In genomic region chr17:12205694-12206075, GRCm38 (mm10) we compare ENCODE assay signal across 9 mouse cellular contexts.
A peak's percentile ranks its signal among the peaks of the same experiment; 100 is the strongest.
DNase-seq lines count a peak whose midpoint lies in the region; ATAC-seq and TF ChIP-seq lines count a peak whose summit lies in the region.
"Had no signal": no experiment of that assay in that cellular context is flagged by ENCODE, and none has a peak within 500 bp of the region (broad histone marks: within the 10 kb centered on the region; RNA-seq: fewer than 3 reads in every experiment).

No protein-coding gene starts in this region.

- TF ChIP-seq POLR2A in CH12.LX (IDR thresholded peaks at IDR 0.05; ENCODE audit: low read depth, low read length), result peak; percentile 35; the same call in 1 of the 2 replicates

- peak; percentile 84 for TF ChIP-seq EP300 in CH12.LX (IDR thresholded peaks at IDR 0.05; ENCODE audit: low read length)

- no peaks in the 10 kb centered on the region for H3K27me3 ChIP-seq in heart, embryonic 11.5 days (ENCODE audit: control insufficient read depth, insufficient read depth, low read length)
- H3K27me3 ChIP-seq in CH12.LX (replicated peaks), result no peaks in the 10 kb centered on the region
- H3K27me3 ChIP-seq in midbrain, postnatal 0 days (ENCODE audit: insufficient read depth, low read length), result no peaks in the 10 kb centered on the region
- H3K27me3 ChIP-seq: Patski had no signal

- H3K9me3 ChIP-seq in heart, embryonic 11.5 days (replicated peaks; ENCODE audit: control insufficient read depth, low read length), result no peaks in the 10 kb centered on the region
- no peaks in the 10 kb centered on the region for H3K9me3 ChIP-seq in CH12.LX (replicated peaks; ENCODE audit: low read length)
- no peaks in the 10 kb centered on the region for H3K9me3 ChIP-seq in midbrain, postnatal 0 days (ENCODE audit: low read length)

- no peak for ATAC-seq in heart, embryonic 11.5 days (replicated peaks; ENCODE audit: insufficient number of reproducible peaks, low FRiP score, low TSS enrichment)
- ATAC-seq in midbrain, postnatal 0 days (ENCODE audit: low FRiP score), result peak; percentile 5; the same call in 1 of the 2 replicates

- H3K27ac ChIP-seq in heart, embryonic 11.5 days (ENCODE audit: low read depth, low read length), result peak overlapping the region; percentile 94
- H3K27ac ChIP-seq in CH12.LX (ENCODE audit: insufficient read depth, low read depth), result peak overlapping the region; percentile 92
- H3K27ac ChIP-seq in midbrain, postnatal 0 days (ENCODE audit: low read depth, low read length), result no peak overlapping the region
- no peak overlapping the region for H3K27ac ChIP-seq in gastrocnemius, adult 2 months

- H3K4me2 ChIP-seq in heart, embryonic 11.5 days, result no peak overlapping the region; the same call in 1 of the 2 replicates
- H3K4me2 ChIP-seq in CH12.LX (ENCODE audit: insufficient read depth, low read depth, poor library complexity, severe bottlenecking), result peak overlapping the region; percentile 63
- no peak overlapping the region for H3K4me2 ChIP-seq in midbrain, postnatal 0 days (ENCODE audit: low read depth, low read length, poor library complexity, severe bottlenecking)

- no peak for DNase-seq in heart, adult 9 months (ENCODE audit: low spot score in 2 of 2)
- DNase-seq in CH12.LX (ENCODE audit: extremely low read depth), result peak; percentile 78
- peak; percentile 33 for DNase-seq in forelimb bud, embryonic 11.5 days (ENCODE audit: low read depth, low spot score)
- DNase-seq in midbrain, postnatal 0 days (ENCODE audit: low spot score), result peak; percentile 15
- no peak for DNase-seq in adrenal gland, postnatal 14 days
- no peak for DNase-seq in c-Kit-positive CD71-positive TER-119-positive erythroid progenitor cells, embryonic 14.5 days (ENCODE audit: low spot score)
- no peak for DNase-seq in gastrocnemius, adult 2 months

- H3K36me3 ChIP-seq in heart, embryonic 11.5 days (ENCODE audit: control insufficient read depth, insufficient read depth, low read length), result no peaks in the 10 kb centered on the region
- H3K36me3 ChIP-seq in CH12.LX (replicated peaks in 1 of 2; ENCODE audit: control insufficient read depth in 1 of 2, insufficient read depth in 1 of 2, low read length in 1 of 2), result peaks cover 19 to 66% of the 10 kb centered on the region in 2 experiments
- H3K36me3 ChIP-seq in midbrain, postnatal 0 days (ENCODE audit: insufficient read depth, low read length), result 0 out of 2 replicates have a peak, but pooled peaks cover 3% of the 10 kb centered on the region

- no peak overlapping the region for H3K4me3 ChIP-seq in heart, embryonic 11.5 days (ENCODE audit: low read depth, low read length)
- H3K4me3 ChIP-seq in CH12.LX (replicated peaks in 1 of 3; ENCODE audit: low read depth in 2 of 3, low read length in 2 of 3, poor library complexity in 1 of 3), result no peak overlapping the region
- H3K4me3 ChIP-seq in midbrain, postnatal 0 days (ENCODE audit: low read depth, low read length), result no peak overlapping the region
- no peak overlapping the region for H3K4me3 ChIP-seq in gastrocnemius, adult 2 months

- peaks cover 2% of the 10 kb centered on the region for H3K79me2 ChIP-seq in CH12.LX (replicated peaks; ENCODE audit: control insufficient read depth, extremely low read depth, insufficient read depth, poor library complexity, severe bottlenecking)

- intact Hi-C loops in gastrocnemius, adult 2 months (cut with DNase I), result loop anchor here (5.0 to 10.0 kb wide), 2 partner anchors 43 to 81 kb away; no protein-coding TSS in a partner anchor

- TF ChIP-seq CTCF in CH12.LX (conservative IDR thresholded peaks at IDR 0.05 in 1 of 2, IDR thresholded peaks at IDR 0.05 in 1 of 2; ENCODE audit: low read depth in 2 of 2, low read length in 2 of 2), result no peak
- TF ChIP-seq CTCF in midbrain, postnatal 0 days (IDR thresholded peaks at IDR 0.05), result no peak
- no peak for TF ChIP-seq CTCF in gastrocnemius, adult 2 months (IDR thresholded peaks at IDR 0.05)

- dilution Hi-C loops in CH12.LX (cut with MboI; ENCODE audit: extremely low pct_ligation_motif_present, extremely low pct_unique_long_range_greater_than_20kb, low sequenced_read_pairs), result no loop called here

- peaks cover 33% of the 10 kb centered on the region for H3K4me1 ChIP-seq in heart, embryonic 11.5 days (ENCODE audit: control insufficient read depth, insufficient read depth, low read length)
- H3K4me1 ChIP-seq in CH12.LX (ENCODE audit: control insufficient read depth in 1 of 2, insufficient read depth in 2 of 2), result peaks cover 65 to 99% of the 10 kb centered on the region in 2 experiments
- H3K4me1 ChIP-seq in midbrain, postnatal 0 days (ENCODE audit: insufficient read depth, low read length), result no peaks in the 10 kb centered on the region

- in situ Hi-C loops in CH12.LX (cut with MboI; ENCODE audit: low pct_ligation_motif_present, low pct_unique_long_range_greater_than_20kb, low sequenced_read_pairs), result no loop called here

- WGBS in heart, embryonic 11.5 days (ENCODE audit: insufficient replicate concordance), result 15% methylated on average over 4 of the region's 4 CpGs
- 35% methylated on average over 4 of the region's 4 CpGs for WGBS in midbrain, postnatal 0 days

- peak overlapping the region; percentile 62 for H3K9ac ChIP-seq in heart, embryonic 11.5 days (ENCODE audit: low read depth, low read length)
- H3K9ac ChIP-seq in CH12.LX (ENCODE audit: insufficient read depth, low read depth), result peak overlapping the region; percentile 41; the same call in 1 of the 2 replicates
- H3K9ac ChIP-seq in midbrain, postnatal 0 days (replicated peaks; ENCODE audit: low read length, poor library complexity, severe bottlenecking), result no peak overlapping the region

- peak; percentile 3 for TF ChIP-seq RAD21 in CH12.LX (IDR thresholded peaks at IDR 0.05; ENCODE audit: low read depth, low read length)

TF ChIP-seq in CH12.LX, 34 proteins besides CTCF, POLR2A, EP300 and RAD21:
- TF ChIP-seq ZC3H11A (IDR thresholded peaks at IDR 0.05; ENCODE audit: low read depth, low read length), result no peak
- TF ChIP-seq NELFE (IDR thresholded peaks at IDR 0.05; ENCODE audit: low read depth, low read length), result no peak
- 0 out of 2 replicates have a peak, but pooled peaks have one; percentile 49 for TF ChIP-seq UBTF (IDR thresholded peaks at IDR 0.05; ENCODE audit: low read depth, low read length)
- TF ChIP-seq KAT2A (IDR thresholded peaks at IDR 0.05; ENCODE audit: insufficient replicate concordance, low read length), result no peak
- TF ChIP-seq SMC3 (IDR thresholded peaks at IDR 0.05; ENCODE audit: low read depth, low read length), result peak; percentile 16; the same call in 1 of the 2 replicates
- peak; percentile 66 for TF ChIP-seq MAX (IDR thresholded peaks at IDR 0.05; ENCODE audit: low read length)
- peak; percentile 90 for TF ChIP-seq ETS1 (conservative IDR thresholded peaks at IDR 0.05; ENCODE audit: low read depth, low read length)
- no peak for TF ChIP-seq E2F4 (IDR thresholded peaks at IDR 0.05; ENCODE audit: insufficient replicate concordance, low read depth, low read length)
- 0 out of 2 replicates have a peak, but pooled peaks have one; percentile 45 for TF ChIP-seq ZMIZ1 (IDR thresholded peaks at IDR 0.05; ENCODE audit: low read depth, low read length)
- TF ChIP-seq ZNF384 (IDR thresholded peaks at IDR 0.05; ENCODE audit: low read depth, low read length), result 0 out of 2 replicates have a peak, but pooled peaks have one; percentile 16
- TF ChIP-seq MAFK (IDR thresholded peaks at IDR 0.05; ENCODE audit: insufficient replicate concordance, low read length), result peak; percentile 68; the same call in 1 of the 2 replicates
- TF ChIP-seq NRF1 (IDR thresholded peaks at IDR 0.05; ENCODE audit: low read depth, low read length), result no peak
- TF ChIP-seq IRF4 (IDR thresholded peaks at IDR 0.05; ENCODE audit: low read depth, low read length), result peak; percentile 91
- peak; percentile 94 for TF ChIP-seq MAZ (IDR thresholded peaks at IDR 0.05; ENCODE audit: low read depth, low read length)
- no peak; the same call in 1 of the 2 replicates for TF ChIP-seq MYC (IDR thresholded peaks at IDR 0.05; ENCODE audit: low read depth, low read length)
- TF ChIP-seq RCOR1 (conservative IDR thresholded peaks at IDR 0.05; ENCODE audit: low read depth, low read length), result peak; percentile 86
- TF ChIP-seq MXI1 (IDR thresholded peaks at IDR 0.05; ENCODE audit: low read depth, low read length), result peak; percentile 68
- peak; percentile 63; the same call in 1 of the 2 replicates for TF ChIP-seq JUND (conservative IDR thresholded peaks at IDR 0.05; ENCODE audit: low read depth, low read length)
- peak; percentile 72; the same call in 1 of the 2 replicates for TF ChIP-seq CHD1 (IDR thresholded peaks at IDR 0.05; ENCODE audit: low read depth, low read length)
- no peak for TF ChIP-seq USF2 (conservative IDR thresholded peaks at IDR 0.05; ENCODE audit: low read depth, low read length)
- no peak for TF ChIP-seq GABPA (IDR thresholded peaks at IDR 0.05; ENCODE audit: insufficient replicate concordance, low read depth, low read length)
- 0 out of 2 replicates have a peak, but pooled peaks have one; percentile 38 for TF ChIP-seq HCFC1 (IDR thresholded peaks at IDR 0.05; ENCODE audit: low read depth, low read length)
- TF ChIP-seq CHD2 (IDR thresholded peaks at IDR 0.05; ENCODE audit: low read length), result peak; percentile 75
- TF ChIP-seq POLR2AphosphoS2 (IDR thresholded peaks at IDR 0.05; ENCODE audit: low read depth, low read length), result 0 out of 2 replicates have a peak, but pooled peaks have one; percentile 53
- TF ChIP-seq TCF12 (IDR thresholded peaks at IDR 0.05; ENCODE audit: low read depth, low read length), result peak; percentile 94
- no peak for TF ChIP-seq USF1 (IDR thresholded peaks at IDR 0.05; ENCODE audit: low read depth, low read length)
- TF ChIP-seq JUN (IDR thresholded peaks at IDR 0.05; ENCODE audit: insufficient read depth, low read depth, low read length), result peak; percentile 61
- TF ChIP-seq MEF2A (IDR thresholded peaks at IDR 0.05; ENCODE audit: borderline replicate concordance, low read depth, low read length), result peak; percentile 92
- TF ChIP-seq BHLHE40 (IDR thresholded peaks at IDR 0.05; ENCODE audit: low read depth, low read length), result peak; percentile 85
- TF ChIP-seq PAX5 (IDR thresholded peaks at IDR 0.05; ENCODE audit: low read length), result no peak
- TF ChIP-seq ZKSCAN1 (IDR thresholded peaks at IDR 0.05; ENCODE audit: borderline replicate concordance, low read depth, low read length), result no peak
- TF ChIP-seq ELF1 (IDR thresholded peaks at IDR 0.05; ENCODE audit: low read depth, low read length), result peak; percentile 67
- TF ChIP-seq SIN3A (IDR thresholded peaks at IDR 0.05; ENCODE audit: low read length), result peak; percentile 88
- 0 out of 2 replicates have a peak, but pooled peaks have one; percentile 21 for TF ChIP-seq TBP (conservative IDR thresholded peaks at IDR 0.05; ENCODE audit: low read depth, low read length)
TF ChIP-seq in CH12.LX: peak in this region for 23.

Comparison
In these comparisons a context has a peak if more than half of its experiments do, and no peak if none do; other contexts are left out.
1. H3K27ac ChIP-seq: peak in heart, embryonic 11.5 days (single experiment) and CH12.LX (single experiment); none in midbrain, postnatal 0 days (single experiment) and gastrocnemius, adult 2 months (single experiment).
2. DNase-seq: peak in CH12.LX (single experiment), forelimb bud, embryonic 11.5 days (single experiment) and midbrain, postnatal 0 days (single experiment); none in heart, adult 9 months (0 of 2), adrenal gland, postnatal 14 days (single experiment), c-Kit-positive CD71-positive TER-119-positive erythroid progenitor cells, embryonic 14.5 days (single experiment) and gastrocnemius, adult 2 months (single experiment).